Mouse (Mus musculus): ENCODE results near the gene Ikzf1.

The Ikzf1 gene

GRCm38 (mm10) chr11:11766736-11767135, 81.9 kb downstream of the Ikzf1 start:
- DNase-seq, result no peak

- DNase-seq, result no peak
These were observed 83.3 kb downstream of the Ikzf1 start for GRCm38 (mm10) chr11:11768057-11768456.

- no peak for DNase-seq
These were observed 84.5 kb downstream of the Ikzf1 start for GRCm38 (mm10) chr11:11769281-11769680.

GRCm38 (mm10) chr11:11770691-11771090, 85.9 kb downstream of the Ikzf1 start:
- no peak for DNase-seq

GRCm38 (mm10) chr11:11772196-11772595, 87.4 kb downstream of the Ikzf1 start:
- DNase-seq, result no peak

- DNase-seq, result no peak
These were observed 89.6 kb downstream of the Ikzf1 start for GRCm38 (mm10) chr11:11774384-11774783.

- DNase-seq, result no peak
These were observed 90.1 kb downstream of the Ikzf1 start for GRCm38 (mm10) chr11:11774893-11775292.

- DNase-seq, result no peak
These were observed 91.4 kb downstream of the Ikzf1 start for GRCm38 (mm10) chr11:11776071-11776821.

GRCm38 (mm10) chr11:11776822-11777174, 92.0 kb downstream of the Ikzf1 start:
- no peak for DNase-seq

- DNase-seq, result no peak
These were observed 92.4 kb downstream of the Ikzf1 start for GRCm38 (mm10) chr11:11777246-11777645.

GRCm38 (mm10) chr11:11777796-11778195, 93.0 kb downstream of the Ikzf1 start:
- DNase-seq, result no peak

- DNase-seq, result no peak
These were observed 93.5 kb downstream of the Ikzf1 start for GRCm38 (mm10) chr11:11778345-11778744.

GRCm38 (mm10) chr11:11781728-11782127, 96.9 kb downstream of the Ikzf1 start:
- DNase-seq, result no peak

- DNase-seq, result no peak
These were observed 100.7 kb downstream of the Ikzf1 start for GRCm38 (mm10) chr11:11785457-11785856.

GRCm38 (mm10) chr11:11788521-11788974, 103.7 kb downstream of the Ikzf1 start:
- DNase-seq, result peak; percentile 81

GRCm38 (mm10) chr11:11794626-11795025, 109.8 kb downstream of the Ikzf1 start:
- DNase-seq, result no peak

- DNase-seq, result no peak
These were observed 113.9 kb downstream of the Ikzf1 start for GRCm38 (mm10) chr11:11798690-11799089.

GRCm38 (mm10) chr11:11800304-11800703, 115.5 kb downstream of the Ikzf1 start:
- no peak for DNase-seq

- DNase-seq, result no peak
These were observed 116.3 kb downstream of the Ikzf1 start for GRCm38 (mm10) chr11:11801067-11801466.

- no peak for DNase-seq
These were observed 119.6 kb downstream of the Ikzf1 start for GRCm38 (mm10) chr11:11804421-11804820.

- DNase-seq, result no peak
These were observed 121.1 kb downstream of the Ikzf1 start for GRCm38 (mm10) chr11:11805951-11806350.

- no peak for DNase-seq
These were observed 123.4 kb downstream of the Ikzf1 start for GRCm38 (mm10) chr11:11808035-11808819.

- peak; percentile 98 for DNase-seq
These were observed 124.1 kb downstream of the Ikzf1 start, which contains the start of gene Fignl1 for GRCm38 (mm10) chr11:11808820-11809403. TSS of gene Fignl1 (minus strand) at chr11:11808962.

Measured in liver (tissue).